Mouse (Mus musculus) layer of hippocampus, adult 2 months (tissue): ENCODE results near the gene Tmem54. TPM values are rescaled to one million over a fixed set of nuclear protein-coding genes. Genes with fewer than 3 reads are reported as not detected.

ENCODE experiments used
- DNase-seq, 2 experiments: peaks; one replicate each; pipeline ENCODE4 v3.0.0; 2022; ENCODE audit warnings: low spot score in 2 of 2
- H3K27ac ChIP-seq: fragments of 200-600 bp; 2 replicates; pipeline ENCODE4 v1.8.1; 2022
- H3K4me3 ChIP-seq: fragments of 200-600 bp; 2 replicates; pipeline ENCODE4 v1.8.1; 2022; ENCODE audit warnings: mild to moderate bottlenecking
- CTCF ChIP-seq: fragments of 200-600 bp; conservative IDR thresholded peaks from 2 replicates; pipeline ENCODE4 v1.8.1; 2022; ENCODE audit warnings: antibody characterized with exemption, mild to moderate bottlenecking, moderate library complexity
- long read RNA-seq, 2 experiments: library from polyadenylated mRNA; stranded (forward); transcript quantifications; one replicate each; pipeline ENCODE4 v2.0.0; 2021; ENCODE audit warnings: borderline mapping rate in 2 of 2
- total RNA-seq, 2 experiments: library from RNA; stranded (reverse); gene quantifications; 2 replicates each; pipeline ENCODE4 v1.2.3; 2021

Tmem54 gene
- not detected for total RNA-seq
- long read RNA-seq, experiment 1, result 0 reads
- long read RNA-seq, experiment 2, result 0 reads

DNA sequence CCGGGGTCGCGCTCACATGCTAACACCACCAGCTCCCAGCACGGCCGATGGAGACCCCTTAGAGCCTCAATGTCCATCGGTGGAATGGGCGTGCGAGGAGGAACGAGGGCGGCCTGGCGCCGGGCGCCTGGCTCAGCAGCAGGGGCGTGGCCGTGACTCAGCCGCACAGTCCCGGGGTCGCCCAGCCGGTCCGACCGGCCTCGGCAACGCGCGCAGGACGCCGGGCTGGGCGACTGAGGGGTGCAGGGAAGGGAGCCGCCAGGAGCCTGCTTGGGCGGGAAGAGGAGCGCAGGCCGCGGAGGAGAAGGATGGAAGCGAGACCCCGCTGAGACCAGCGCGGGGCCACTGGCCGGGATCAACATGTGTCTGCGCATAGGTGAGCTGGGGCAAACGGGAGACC is at the start of gene Tmem54:
Gene Tmem54 (plus strand): TSS at position 193 of the 400 bp plus-strand sequence.
- Histone ChIP-seq H3K27ac (no peak within 1 kb of the TSS), H3K4me3 (no peak within 1 kb of the TSS)
- no peak for DNase-seq
- TF ChIP-seq CTCF, result no peak

DNA sequence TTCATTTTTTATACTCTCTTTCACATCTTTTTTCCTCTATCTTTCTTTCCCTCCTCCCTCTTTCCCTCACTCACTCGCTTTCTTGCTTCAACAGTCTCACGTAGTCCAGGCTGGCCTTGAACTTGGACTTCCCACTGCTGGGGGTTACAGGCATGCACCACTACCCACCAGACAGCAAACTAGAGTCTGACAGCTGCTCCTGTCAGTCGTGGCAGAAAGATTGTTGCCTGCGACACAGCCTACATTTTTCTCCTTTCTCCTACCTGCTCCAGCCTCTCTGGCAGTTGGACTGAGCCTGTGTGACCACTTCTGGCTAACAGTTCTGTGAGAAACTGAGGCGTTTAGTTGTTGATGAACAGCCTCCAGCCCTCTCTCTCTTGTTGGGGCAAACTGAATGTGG is 49.8 kb upstream of the Tmem54 start:
- no peak for DNase-seq
- Histone ChIP-seq H3K4me3 (no peak overlapping the region), H3K27ac (no peak overlapping the region)
- TF ChIP-seq CTCF, result no peak

DNA sequence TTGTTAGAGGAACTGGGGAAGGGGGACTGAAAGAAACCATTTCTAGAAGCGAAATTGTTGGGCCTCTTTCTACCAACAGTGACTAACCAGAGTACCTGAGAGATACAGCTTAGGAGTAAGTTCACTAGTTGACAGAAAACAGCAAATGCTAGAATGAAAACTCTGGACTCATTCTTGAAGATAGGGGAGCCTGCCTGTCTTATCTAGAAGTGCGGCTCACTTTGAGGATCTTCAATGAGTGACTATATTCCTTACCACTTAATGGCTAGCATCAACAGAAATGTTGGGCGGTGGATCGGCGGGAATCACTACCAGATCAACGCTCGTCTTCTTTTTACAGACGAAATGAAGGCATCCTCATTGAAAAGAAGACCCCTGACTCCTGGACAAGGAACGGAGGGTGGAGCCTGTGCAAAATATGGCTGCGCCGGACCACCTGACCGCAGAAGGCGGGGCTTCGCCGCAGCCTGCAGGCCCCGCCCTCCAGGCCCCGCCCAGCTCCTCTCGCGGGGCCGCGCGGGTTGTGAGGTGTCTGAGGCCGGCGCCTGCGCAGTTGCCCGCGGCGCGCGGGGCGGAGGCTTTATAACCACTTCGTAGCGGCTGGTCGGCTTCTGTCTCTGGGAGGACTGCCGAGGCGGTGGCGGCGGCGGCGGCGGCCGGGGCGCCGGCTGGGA is 47.7 kb upstream of the Tmem54 start:
- DNase-seq, result peak; percentile 96
- no peak for TF ChIP-seq CTCF
- H3K4me3 ChIP-seq, result peak overlapping the region; percentile 92
- peak overlapping the region; percentile 91 for H3K27ac ChIP-seq

DNA sequence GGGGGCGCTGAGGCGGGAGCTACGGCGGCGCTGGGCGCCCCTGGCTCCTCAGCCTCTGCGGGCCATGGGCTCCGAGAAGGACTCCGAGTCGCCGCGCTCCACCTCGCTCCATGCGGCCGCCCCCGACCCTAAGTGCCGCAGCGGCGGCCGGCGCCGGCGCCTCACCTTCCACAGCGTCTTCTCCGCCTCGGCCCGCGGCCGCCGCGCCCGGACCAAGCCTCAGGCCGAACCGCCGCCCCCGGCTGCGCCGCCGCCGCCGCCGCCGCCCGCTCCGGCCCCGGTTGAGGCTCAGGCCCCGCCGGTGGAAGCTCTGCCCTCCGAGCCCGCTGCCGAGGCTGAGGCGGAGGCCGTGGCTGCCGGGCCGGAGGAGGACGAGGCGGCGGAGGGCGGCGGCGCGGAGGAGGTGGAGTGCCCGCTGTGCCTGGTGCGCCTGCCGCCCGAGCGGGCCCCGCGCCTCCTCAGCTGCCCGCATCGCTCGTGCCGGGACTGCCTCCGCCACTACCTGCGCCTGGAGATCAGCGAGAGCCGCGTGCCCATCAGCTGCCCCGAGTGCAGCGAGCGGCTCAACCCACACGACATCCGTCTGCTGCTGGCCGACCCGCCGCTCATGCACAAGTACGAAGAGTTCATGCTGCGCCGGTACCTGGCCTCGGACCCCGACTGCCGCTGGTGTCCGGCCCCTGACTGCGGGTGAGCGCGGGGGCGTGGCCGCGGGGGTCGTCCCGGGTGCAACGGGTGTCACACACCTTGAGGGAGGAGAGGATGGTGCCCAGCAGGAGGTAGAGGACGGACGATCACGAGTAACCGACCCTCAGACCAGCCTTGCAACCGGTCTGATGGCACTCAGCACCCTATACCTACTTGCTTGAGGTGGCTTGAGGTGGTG is 46.9 kb upstream of the Tmem54 start, which contains the start of gene Rnf19b:
Gene Rnf19b (plus strand): TSS at position 65 of the 886 bp plus-strand sequence.
- DNase-seq, result no peak
- Histone ChIP-seq H3K27ac (peak within 1 kb of the TSS; percentile 91), H3K4me3 (peak within 1 kb of the TSS; percentile 92)
- no peak for TF ChIP-seq CTCF

DNA sequence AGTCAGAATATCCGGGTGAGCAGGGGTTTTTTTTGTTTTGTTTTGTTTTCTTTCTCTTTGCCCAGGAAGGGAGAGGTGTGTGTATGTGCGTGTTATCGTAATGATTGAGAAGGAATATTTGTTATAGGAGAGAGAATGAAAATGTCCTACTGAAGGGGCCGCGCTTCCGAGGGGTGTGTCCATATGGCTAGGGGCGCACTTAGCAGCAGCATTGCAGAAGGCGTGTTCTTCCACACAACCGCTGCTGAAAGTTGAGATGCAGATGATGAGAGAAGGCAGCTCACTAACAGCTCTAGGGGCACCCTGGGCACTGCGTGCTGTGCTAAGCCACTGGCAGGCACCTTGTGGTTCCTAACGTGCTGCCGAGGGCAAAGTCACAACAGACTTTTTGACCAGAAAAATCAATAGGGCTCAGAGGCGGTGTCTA is 46.2 kb upstream of the Tmem54 start:
- Histone ChIP-seq H3K4me3 (peak overlapping the region; percentile 92), H3K27ac (peak overlapping the region; percentile 91; the same call in 1 of the 2 replicates)
- TF ChIP-seq CTCF, result no peak
- DNase-seq, result no peak

DNA sequence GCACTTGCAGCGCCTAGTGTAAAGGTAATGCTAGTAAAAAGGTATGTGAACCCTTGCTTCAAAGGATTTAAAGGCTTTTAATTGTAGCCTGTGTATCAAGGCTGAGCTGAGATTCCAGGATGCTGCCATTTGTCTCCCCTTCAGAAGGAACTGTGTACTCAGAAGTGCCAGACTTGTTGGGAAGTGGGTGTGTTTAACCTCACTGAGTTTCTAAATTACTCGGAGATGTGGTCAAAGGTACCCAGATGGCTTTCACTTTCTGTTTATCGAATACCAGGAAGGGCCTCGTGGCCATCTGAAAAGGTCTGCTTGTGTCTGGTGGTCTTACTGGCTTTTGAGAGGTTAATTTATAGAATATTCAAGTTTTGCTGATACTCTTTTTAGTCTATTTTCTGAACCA is 45.4 kb upstream of the Tmem54 start:
- no peak for DNase-seq
- peak overlapping the region; percentile 92 for H3K4me3 ChIP-seq
- H3K27ac ChIP-seq, result no peak overlapping the region
- TF ChIP-seq CTCF, result no peak

DNA sequence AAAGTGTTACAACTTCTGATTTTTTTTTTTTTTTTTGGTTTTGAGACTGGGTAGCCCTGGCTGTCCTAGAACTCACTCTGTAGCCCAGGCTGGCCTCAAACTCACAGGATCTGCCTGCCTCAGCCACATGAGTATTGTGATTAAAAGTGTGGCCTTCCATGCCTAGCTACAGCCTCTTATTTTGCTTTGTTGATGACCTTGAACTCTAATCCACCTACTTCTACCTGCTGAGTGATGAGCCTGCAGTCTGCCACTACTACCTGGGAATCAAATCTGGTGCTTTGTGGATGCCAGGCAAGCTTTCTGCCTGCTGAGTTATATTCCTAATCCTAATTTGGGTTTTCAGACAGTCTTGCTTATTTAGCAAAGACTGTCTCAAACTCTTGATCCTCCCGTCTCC is 43.9 kb upstream of the Tmem54 start:
- no peak for TF ChIP-seq CTCF
- Histone ChIP-seq H3K27ac (no peak overlapping the region), H3K4me3 (no peak overlapping the region)
- no peak for DNase-seq

DNA sequence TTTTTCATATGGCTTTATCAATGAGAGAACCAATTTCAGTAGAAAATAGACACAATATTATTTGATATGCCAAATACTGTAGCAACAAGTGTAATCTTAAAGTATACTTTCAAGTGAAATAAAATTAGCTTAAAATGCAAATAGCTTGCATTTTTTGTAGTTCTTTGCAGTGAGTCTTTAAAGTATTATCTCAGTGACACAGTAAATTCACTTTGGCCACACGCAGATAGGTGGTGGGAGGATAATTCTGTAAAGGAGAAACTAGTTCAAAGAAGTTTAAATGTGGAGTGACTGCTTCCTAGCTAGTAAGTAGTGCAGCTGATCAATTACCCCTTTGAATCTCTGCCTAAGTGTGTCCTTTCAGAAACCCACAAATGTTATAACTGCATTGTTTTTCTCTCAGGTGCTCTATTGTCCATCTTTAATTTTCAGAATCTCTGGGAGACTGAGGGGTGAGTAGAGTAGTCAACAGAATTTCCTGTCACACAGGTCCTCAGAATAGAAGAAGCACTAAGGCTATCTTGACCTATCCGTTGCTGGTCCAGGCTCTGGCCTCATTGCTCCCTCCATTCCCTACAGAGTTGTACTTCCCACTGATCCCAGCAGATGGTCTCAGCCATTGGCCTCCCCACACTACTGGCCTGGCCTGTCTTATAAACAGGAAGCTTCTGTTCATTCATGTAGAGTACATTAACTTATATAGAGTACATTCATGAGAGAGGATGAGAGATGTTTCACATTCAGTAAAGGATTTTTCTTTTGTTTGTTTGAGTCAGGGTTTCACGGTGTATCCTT is 42.9 kb upstream of the Tmem54 start:
- H3K4me3 ChIP-seq, result no peak overlapping the region
- no peak for DNase-seq
- no peak for TF ChIP-seq CTCF
- H3K27ac ChIP-seq, result no peak overlapping the region

DNA sequence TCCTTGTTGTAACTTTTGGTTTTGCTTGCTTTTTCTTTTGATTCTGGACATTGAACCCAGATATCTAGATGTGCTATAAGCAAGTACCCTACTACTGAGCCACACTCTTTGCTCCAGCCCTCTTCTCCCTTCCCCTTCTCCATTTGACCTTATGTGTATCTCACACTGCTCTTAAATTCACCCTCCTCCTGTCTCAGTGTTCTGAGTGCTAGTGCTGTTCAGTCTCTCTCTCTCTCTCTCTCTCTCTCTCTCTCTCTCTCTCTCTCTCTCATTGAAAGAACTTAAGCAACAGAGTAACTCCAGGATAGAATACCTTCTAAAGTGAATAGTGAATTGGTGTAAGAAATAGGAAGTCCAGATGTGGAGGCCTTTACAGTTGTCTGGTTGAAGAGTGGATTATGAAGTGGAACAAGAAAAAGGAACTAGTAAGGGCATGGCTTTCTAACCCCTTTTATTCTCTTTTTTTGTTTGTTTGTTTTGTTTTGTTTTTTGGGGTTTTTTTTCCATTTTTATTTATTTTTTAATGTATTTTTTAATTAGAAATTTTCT is 39.6 kb upstream of the Tmem54 start:
- TF ChIP-seq CTCF, result no peak
- Histone ChIP-seq H3K4me3 (no peak overlapping the region), H3K27ac (no peak overlapping the region)
- no peak for DNase-seq

DNA sequence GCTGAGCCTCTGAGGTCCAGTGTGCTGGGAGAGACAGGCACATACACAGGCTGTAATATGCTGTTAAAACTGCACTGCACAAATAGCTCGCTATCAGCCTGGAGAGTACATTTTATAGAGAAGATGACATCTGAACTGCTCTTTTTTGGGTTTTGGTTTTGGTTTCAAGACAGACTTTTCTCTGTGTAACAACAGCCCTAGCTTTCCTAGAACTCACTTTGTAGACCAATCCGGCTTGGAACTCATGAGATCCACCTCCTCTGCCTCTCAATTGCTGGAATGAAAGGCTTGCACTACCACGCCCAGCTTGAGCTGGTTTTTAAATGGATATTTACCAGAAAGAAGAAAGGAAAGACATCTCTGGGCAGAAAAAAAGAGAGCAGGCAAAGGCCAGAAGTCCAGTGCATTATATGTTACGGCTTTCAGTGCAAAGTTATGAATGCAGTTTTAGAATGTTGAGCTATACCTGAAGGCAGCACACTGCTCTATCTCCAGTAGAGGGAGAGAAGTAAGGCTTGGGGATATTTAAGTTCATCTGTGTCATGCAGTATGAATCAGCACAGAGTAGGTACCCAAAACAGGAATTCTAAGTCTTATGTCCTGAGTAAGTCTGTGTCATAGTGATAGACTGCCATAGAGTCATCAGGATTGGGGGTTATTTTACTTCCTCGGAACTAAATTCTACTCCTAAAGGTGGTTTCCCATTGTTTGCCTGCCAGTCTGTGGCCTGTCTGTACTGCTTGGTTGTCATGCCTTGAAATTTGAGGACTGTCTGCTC is 37.5 kb upstream of the Tmem54 start:
- TF ChIP-seq CTCF, result peak; percentile 10; the same call in 1 of the 2 replicates
- Histone ChIP-seq H3K27ac (no peak overlapping the region), H3K4me3 (no peak overlapping the region)
- no peak for DNase-seq

DNA sequence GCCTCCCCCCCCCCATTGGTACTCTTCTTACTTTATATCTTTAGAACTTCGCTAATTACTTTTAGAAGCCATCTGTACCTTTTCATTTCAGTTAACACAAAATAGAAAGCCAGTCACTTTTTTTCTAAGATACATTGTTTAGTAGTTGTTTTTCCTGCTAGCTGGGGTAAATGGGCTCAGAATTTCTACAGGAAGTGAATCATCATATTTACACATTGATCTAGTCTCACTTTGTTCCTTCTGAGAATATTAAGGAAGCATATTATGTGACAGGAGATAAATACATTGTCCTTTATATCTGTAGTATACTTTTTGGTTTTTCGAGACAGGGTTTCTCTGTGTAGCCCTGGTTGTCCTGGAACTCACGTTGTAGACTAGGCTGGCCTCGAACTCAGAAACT is 36.5 kb upstream of the Tmem54 start:
- TF ChIP-seq CTCF, result no peak
- no peak overlapping the region for H3K4me3 ChIP-seq
- no peak for DNase-seq
- H3K27ac ChIP-seq, result no peak overlapping the region

DNA sequence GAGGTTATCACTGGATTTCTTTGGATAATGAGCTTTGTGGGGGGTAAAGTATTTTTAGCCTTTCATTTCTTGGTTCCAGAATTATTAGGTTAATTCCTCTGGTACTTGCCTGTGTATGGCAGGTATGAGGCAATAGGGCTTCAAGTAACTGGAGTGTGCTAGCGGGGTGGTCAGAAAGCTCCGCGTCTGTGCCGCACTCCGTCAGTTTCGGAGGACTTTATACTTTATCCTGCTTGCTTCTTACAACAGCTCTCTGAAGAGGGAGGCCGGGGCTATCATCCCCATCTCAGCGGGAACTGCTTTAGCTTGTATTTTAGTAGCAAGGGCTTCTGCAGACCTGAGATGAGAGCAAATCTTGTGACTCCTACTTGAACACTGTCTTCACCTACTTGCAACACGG is 26.2 kb upstream of the Tmem54 start:
- H3K4me3 ChIP-seq, result no peak overlapping the region
- DNase-seq, result no peak
- H3K27ac ChIP-seq, result no peak overlapping the region
- no peak for TF ChIP-seq CTCF
